Mouse (Mus musculus) cortical plate, adult 2 months (tissue): Measurements from ENCODE around the gene Crxos.

ENCODE experiments used
- CTCF ChIP-seq: fragments of 200-500 bp; IDR thresholded peaks from 2 replicates; pipeline ENCODE4 v1.5.1; 2011; ENCODE audit warnings: mild to moderate bottlenecking, control low read depth, low read length; ENCODE audit not compliant: insufficient read depth; ENCODE audit errors: extremely low read depth
- POLR2A ChIP-seq: fragments of 200-500 bp; IDR thresholded peaks from 2 replicates; pipeline ENCODE4 v1.6.1; 2011; ENCODE audit warnings: mild to moderate bottlenecking, low read length, control low read depth; ENCODE audit not compliant: insufficient read depth; ENCODE audit errors: extremely low read depth

DNA sequence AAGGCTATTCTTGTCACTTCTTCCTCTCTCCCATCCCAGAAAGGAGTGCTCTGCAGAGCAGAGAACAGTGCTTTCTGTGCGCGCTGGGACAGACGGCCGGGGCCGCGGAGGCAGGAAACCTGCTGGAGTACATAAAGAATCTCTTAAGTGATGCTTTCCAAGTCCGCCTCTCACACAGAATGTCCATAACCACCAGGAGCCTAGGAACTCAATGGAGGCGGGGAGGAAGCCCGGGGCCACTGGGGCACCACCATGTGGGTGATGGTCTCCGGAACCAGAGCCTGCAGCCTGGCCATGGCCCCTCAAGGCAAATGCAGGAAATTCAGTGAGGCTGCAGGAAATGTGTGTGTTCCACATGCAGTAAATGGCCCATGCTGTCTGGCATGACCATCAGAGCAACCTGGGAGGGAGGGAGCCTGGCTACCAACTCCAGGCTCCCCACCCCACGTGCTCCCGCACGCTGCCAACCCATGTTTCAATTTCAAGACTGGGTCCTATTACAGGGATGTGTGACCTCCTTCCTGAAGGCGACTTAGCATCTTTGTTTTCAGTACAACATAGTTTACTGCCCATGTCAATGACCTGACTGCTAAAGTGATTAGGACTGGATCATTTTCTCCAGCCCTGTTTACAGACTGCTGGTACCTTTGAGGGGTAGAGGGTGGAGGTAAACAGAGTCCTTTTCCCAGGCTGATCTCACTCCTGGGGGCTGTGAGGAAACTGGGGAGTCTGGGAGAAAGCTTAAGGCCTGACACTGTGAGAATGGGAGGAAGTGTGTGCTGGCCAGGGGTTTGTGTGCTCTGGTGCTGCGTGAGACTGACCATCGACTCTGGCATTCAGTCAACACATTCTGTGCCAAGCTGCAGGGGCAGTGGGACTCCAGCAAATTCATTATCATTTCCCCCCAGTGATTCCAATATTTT, 51.3 kb downstream of the Crxos start:
- TF ChIP-seq CTCF: no peak
- no peak for TF ChIP-seq POLR2A
